Mouse (Mus musculus): ENCODE measurements at regions not wholly inside any gene's neighbourhood (a gene's known extent, or its start where the extent isn't known, plus 50 kb on each side); places are given as distances from the start of the nearest gene placed in this dataset.

- Histone ChIP-seq H3K4me2 (replicated peaks) (no peak overlapping the region), H3K27ac (replicated peaks) (no peak overlapping the region), H3K4me1 (peaks cover 7% of the 10 kb centered on the region; the same call in 1 of the 2 replicates), H3K36me3 (no peaks in the 10 kb centered on the region), H3K9me3 (no peaks in the 10 kb centered on the region), H3K4me3 (no peak overlapping the region), H3K9ac (replicated peaks) (no peak overlapping the region), H3K27me3 (no peaks in the 10 kb centered on the region)
- 50% methylated on average over 5 of the region's 5 CpGs for WGBS
- no peak for ATAC-seq (ENCODE audit: low FRiP score, low read depth)
These were observed 305.9 kb downstream of the Kctd12 start for GRCm38 (mm10) chr14:102676582-102676981.

- no peaks in the 10 kb centered on the region for H3K36me3 ChIP-seq
- WGBS = 93% methylated on average over 5 of the region's 5 CpGs
- no peak overlapping the region for H3K27ac ChIP-seq (replicated peaks)
These were observed 307.8 kb downstream of the Kctd12 start for GRCm38 (mm10) chr14:102674635-102675034.

GRCm38 (mm10) chr14:102673724-102674123, 308.7 kb downstream of the Kctd12 start:
- H3K9ac ChIP-seq (replicated peaks) = no peak overlapping the region
- H3K4me1 ChIP-seq = peaks cover 7% of the 10 kb centered on the region; the same call in 1 of the 2 replicates
- no peaks in the 10 kb centered on the region for H3K27me3 ChIP-seq
- H3K4me2 ChIP-seq (replicated peaks) = no peak overlapping the region
- no peaks in the 10 kb centered on the region for H3K9me3 ChIP-seq
- H3K27ac ChIP-seq (replicated peaks) = no peak overlapping the region
- H3K4me3 ChIP-seq = no peak overlapping the region
- ATAC-seq (ENCODE audit: low FRiP score, low read depth) = no peak
- H3K36me3 ChIP-seq = no peaks in the 10 kb centered on the region
- WGBS = 75% methylated on average over 5 of the region's 5 CpGs

More at GRCm38 (mm10) chr14:102674635-102675034, 307.8 kb downstream of the Kctd12 start:
- H3K27me3 ChIP-seq = no peaks in the 10 kb centered on the region
- no peak overlapping the region for H3K9ac ChIP-seq (replicated peaks)
- H3K4me3 ChIP-seq = no peak overlapping the region
- H3K9me3 ChIP-seq = no peaks in the 10 kb centered on the region
- H3K4me1 ChIP-seq = peaks cover 7% of the 10 kb centered on the region; the same call in 1 of the 2 replicates
- H3K4me2 ChIP-seq (replicated peaks) = no peak overlapping the region
- ATAC-seq (ENCODE audit: low FRiP score, low read depth) = no peak

DNA sequence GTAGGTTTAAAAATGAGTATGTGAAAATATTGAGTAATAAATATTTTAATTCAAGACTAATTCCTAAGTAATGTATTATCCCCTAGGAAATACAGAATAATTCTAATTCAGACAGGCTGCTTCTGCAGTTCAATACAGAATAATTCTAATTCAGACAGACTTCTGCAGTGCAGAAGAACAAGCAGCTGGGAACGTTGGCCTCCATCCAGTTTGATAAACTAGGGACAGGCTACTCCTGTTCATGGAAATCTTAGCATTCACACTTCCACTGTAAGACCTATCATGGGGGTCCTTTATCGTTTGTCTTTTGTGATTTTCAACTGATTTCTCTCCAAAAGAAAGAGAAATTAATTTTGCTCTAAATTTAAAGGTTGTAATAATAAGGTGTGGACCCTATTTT, 319.2 kb downstream of the Kctd12 start:
- no peak overlapping the region for H3K9ac ChIP-seq (replicated peaks)
- no peaks in the 10 kb centered on the region for H3K36me3 ChIP-seq
- H3K9me3 ChIP-seq = no peaks in the 10 kb centered on the region
- 82% methylated on average over 2 of the region's 2 CpGs for WGBS
- H3K4me2 ChIP-seq (replicated peaks) = no peak overlapping the region
- no peaks in the 10 kb centered on the region for H3K27me3 ChIP-seq
- H3K4me3 ChIP-seq = no peak overlapping the region
- no peak for ATAC-seq (ENCODE audit: low FRiP score, low read depth)
- H3K4me1 ChIP-seq = no peaks in the 10 kb centered on the region
- no peak overlapping the region for H3K27ac ChIP-seq (replicated peaks)

DNA sequence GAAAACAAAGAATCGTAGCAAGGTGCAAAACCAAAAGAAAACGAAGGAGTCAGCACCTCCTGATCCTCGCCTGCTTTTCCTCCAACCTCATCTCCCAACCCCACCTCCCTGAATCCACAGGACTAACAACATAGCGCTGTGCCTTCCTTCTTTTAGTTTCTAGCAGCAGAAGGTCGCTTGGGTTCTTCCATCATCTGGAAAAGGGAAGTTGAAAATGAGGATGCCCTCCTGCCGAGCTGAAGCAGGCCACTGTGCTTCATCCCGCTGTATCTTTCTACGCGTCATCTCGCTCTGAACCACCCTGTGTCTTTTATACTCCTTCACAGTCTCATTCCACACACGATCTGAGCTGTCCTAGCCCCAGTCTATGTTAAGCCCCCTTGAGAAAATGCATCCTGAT, 322.1 kb downstream of the Kctd12 start:
- no peaks in the 10 kb centered on the region for H3K9me3 ChIP-seq
- H3K4me2 ChIP-seq (replicated peaks) = no peak overlapping the region
- no peak for ATAC-seq (ENCODE audit: low FRiP score, low read depth)
- 85% methylated on average over 11 of the region's 11 CpGs for WGBS
- no peaks in the 10 kb centered on the region for H3K4me1 ChIP-seq
- H3K4me3 ChIP-seq = no peak overlapping the region
- no peaks in the 10 kb centered on the region for H3K36me3 ChIP-seq
- H3K27ac ChIP-seq (replicated peaks) = no peak overlapping the region
- H3K9ac ChIP-seq (replicated peaks) = no peak overlapping the region
- H3K27me3 ChIP-seq = no peaks in the 10 kb centered on the region

DNA sequence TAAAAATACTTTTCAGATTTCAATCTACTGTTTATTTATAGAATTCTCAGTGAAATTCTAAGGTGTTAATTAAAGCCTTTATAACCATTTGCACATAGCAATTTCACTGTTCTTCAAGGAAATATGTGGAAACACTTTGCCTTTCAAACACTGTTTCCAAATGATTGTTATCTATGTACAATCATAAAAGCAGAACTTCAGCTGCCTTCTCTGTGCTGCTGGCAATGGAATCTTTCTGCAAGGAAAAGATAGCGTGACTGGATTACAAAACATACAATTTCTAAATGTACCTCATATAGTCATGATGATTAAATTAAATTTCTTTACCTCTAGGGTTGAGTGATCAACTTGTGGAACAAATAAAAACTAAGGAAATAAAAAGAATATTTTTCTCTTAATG, 326.2 kb downstream of the Kctd12 start:
- Histone ChIP-seq H3K9ac (replicated peaks) (no peak overlapping the region), H3K4me3 (no peak overlapping the region), H3K36me3 (no peaks in the 10 kb centered on the region), H3K27ac (replicated peaks) (no peak overlapping the region), H3K4me2 (replicated peaks) (no peak overlapping the region), H3K4me1 (no peaks in the 10 kb centered on the region), H3K27me3 (no peaks in the 10 kb centered on the region), H3K9me3 (0 out of 2 replicates have a peak, but pooled peaks cover 3% of the 10 kb centered on the region)
- 74% methylated on average over 1 of the region's 1 CpGs for WGBS
- ATAC-seq (ENCODE audit: low FRiP score, low read depth) = no peak

DNA sequence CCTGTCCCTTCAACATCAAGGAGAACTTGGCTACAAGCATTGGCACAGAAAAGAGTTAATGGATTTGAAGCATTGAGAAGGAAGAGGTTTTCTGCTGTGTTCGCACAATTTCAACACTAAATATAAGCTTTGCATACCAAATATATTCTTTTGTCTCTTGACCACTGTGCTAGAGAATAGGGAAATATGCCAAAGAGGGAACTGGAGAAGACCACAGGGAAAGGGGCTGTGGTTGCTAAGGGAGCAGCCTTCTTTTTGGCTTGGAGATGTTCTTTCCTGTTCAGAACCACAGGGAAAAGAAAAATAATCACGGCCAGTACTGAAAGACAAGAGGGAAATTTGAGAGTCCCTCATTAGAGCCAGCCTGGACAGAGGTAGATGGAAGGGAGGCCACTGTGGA, 352.8 kb downstream of the Kctd12 start:
- WGBS = 84% methylated on average over 2 of the region's 2 CpGs
- no peak overlapping the region for H3K27ac ChIP-seq (replicated peaks)
- ATAC-seq (ENCODE audit: low FRiP score, low read depth) = no peak

GRCm38 (mm10) chr14:102621546-102621945, 360.9 kb downstream of the Kctd12 start:
- Histone ChIP-seq H3K27me3 (no peaks in the 10 kb centered on the region), H3K4me3 (no peak overlapping the region), H3K9ac (replicated peaks) (no peak overlapping the region), H3K36me3 (no peaks in the 10 kb centered on the region), H3K4me1 (no peaks in the 10 kb centered on the region), H3K4me2 (replicated peaks) (no peak overlapping the region), H3K9me3 (no peaks in the 10 kb centered on the region), H3K27ac (replicated peaks) (no peak overlapping the region)
- no peak for ATAC-seq (ENCODE audit: low FRiP score, low read depth)

More for the DNA sequence above, 352.8 kb downstream of the Kctd12 start:
- H3K4me2 ChIP-seq (replicated peaks) = no peak overlapping the region
- no peak overlapping the region for H3K4me3 ChIP-seq
- no peaks in the 10 kb centered on the region for H3K27me3 ChIP-seq
- H3K4me1 ChIP-seq = no peaks in the 10 kb centered on the region
- H3K9ac ChIP-seq (replicated peaks) = no peak overlapping the region
- H3K9me3 ChIP-seq = no peaks in the 10 kb centered on the region
- no peaks in the 10 kb centered on the region for H3K36me3 ChIP-seq

GRCm38 (mm10) chr14:102619056-102619455, 363.4 kb downstream of the Kctd12 start:
- H3K4me2 ChIP-seq (replicated peaks) = no peak overlapping the region
- H3K9me3 ChIP-seq = no peaks in the 10 kb centered on the region
- no peaks in the 10 kb centered on the region for H3K36me3 ChIP-seq
- no peak for ATAC-seq (ENCODE audit: low FRiP score, low read depth)
- H3K4me1 ChIP-seq = peaks cover 4% of the 10 kb centered on the region; the same call in 1 of the 2 replicates
- no peak overlapping the region for H3K9ac ChIP-seq (replicated peaks)
- no peaks in the 10 kb centered on the region for H3K27me3 ChIP-seq
- WGBS = 73% methylated on average over 4 of the region's 4 CpGs
- no peak overlapping the region for H3K27ac ChIP-seq (replicated peaks)
- H3K4me3 ChIP-seq = no peak overlapping the region

- WGBS = 54% methylated on average over 7 of the region's 7 CpGs
- Histone ChIP-seq H3K9me3 (no peaks in the 10 kb centered on the region), H3K36me3 (no peaks in the 10 kb centered on the region), H3K27me3 (no peaks in the 10 kb centered on the region), H3K4me3 (no peak overlapping the region), H3K4me1 (peaks cover 4% of the 10 kb centered on the region; the same call in 1 of the 2 replicates), H3K9ac (replicated peaks) (no peak overlapping the region), H3K27ac (replicated peaks) (no peak overlapping the region), H3K4me2 (replicated peaks) (no peak overlapping the region)
- peak; percentile 47; the same call in 1 of the 2 replicates for ATAC-seq (ENCODE audit: low FRiP score, low read depth)
These were observed 366.7 kb downstream of the Kctd12 start for GRCm38 (mm10) chr14:102615588-102616309.

DNA sequence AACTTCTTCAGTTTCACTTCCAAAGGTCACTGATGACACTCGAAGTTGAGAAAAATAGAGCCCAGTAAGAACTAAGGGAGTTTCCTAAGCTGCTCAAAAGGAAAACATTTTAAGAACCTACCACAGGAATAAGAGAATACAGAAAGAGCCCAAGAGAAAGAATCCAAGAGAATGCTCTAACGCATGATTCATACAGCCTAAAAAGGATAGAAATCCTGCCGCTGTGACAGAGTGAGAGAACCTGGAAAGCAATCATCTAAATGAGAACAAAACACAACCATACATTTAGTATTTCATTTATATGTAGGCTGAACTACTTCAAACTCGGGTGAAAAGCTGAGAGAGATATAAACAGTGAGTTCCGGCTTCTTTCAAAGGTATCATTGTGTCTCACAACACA, 376.4 kb downstream of the Kctd12 start:
- H3K4me1 ChIP-seq = no peaks in the 10 kb centered on the region
- H3K36me3 ChIP-seq = no peaks in the 10 kb centered on the region
- WGBS = 85% methylated on average over 5 of the region's 5 CpGs
- no peak overlapping the region for H3K4me2 ChIP-seq (replicated peaks)
- no peaks in the 10 kb centered on the region for H3K27me3 ChIP-seq
- no peaks in the 10 kb centered on the region for H3K9me3 ChIP-seq
- H3K4me3 ChIP-seq = no peak overlapping the region
- no peak overlapping the region for H3K9ac ChIP-seq (replicated peaks)
- ATAC-seq (ENCODE audit: low FRiP score, low read depth) = no peak
- no peak overlapping the region for H3K27ac ChIP-seq (replicated peaks)

GRCm38 (mm10) chr14:102594850-102595249, 387.6 kb downstream of the Kctd12 start:
- H3K4me1 ChIP-seq = no peaks in the 10 kb centered on the region
- 85% methylated on average over 3 of the region's 3 CpGs for WGBS
- H3K4me2 ChIP-seq (replicated peaks) = no peak overlapping the region
- no peak overlapping the region for H3K27ac ChIP-seq (replicated peaks)
- ATAC-seq (ENCODE audit: low FRiP score, low read depth) = no peak
- H3K27me3 ChIP-seq = no peaks in the 10 kb centered on the region
- H3K4me3 ChIP-seq = no peak overlapping the region
- H3K9me3 ChIP-seq = no peaks in the 10 kb centered on the region
- no peaks in the 10 kb centered on the region for H3K36me3 ChIP-seq
- no peak overlapping the region for H3K9ac ChIP-seq (replicated peaks)

GRCm38 (mm10) chr14:102553781-102554180, 428.7 kb downstream of the Kctd12 start:
- ATAC-seq (ENCODE audit: low FRiP score, low read depth) = no peak
- H3K4me1 ChIP-seq = no peaks in the 10 kb centered on the region
- no peaks in the 10 kb centered on the region for H3K9me3 ChIP-seq
- no peaks in the 10 kb centered on the region for H3K36me3 ChIP-seq
- no peak overlapping the region for H3K4me2 ChIP-seq (replicated peaks)
- no peak overlapping the region for H3K4me3 ChIP-seq
- no peaks in the 10 kb centered on the region for H3K27me3 ChIP-seq
- no peak overlapping the region for H3K9ac ChIP-seq (replicated peaks)
- H3K27ac ChIP-seq (replicated peaks) = no peak overlapping the region
- 72% methylated on average over 2 of the region's 2 CpGs for WGBS
